Mouse (Mus musculus): ENCODE results near the gene Rae1.

Gene Rae1

GRCm38 (mm10) chr2:172999630-173000284 lies at the start of gene Rae1:
Rae1 (plus strand) TSS chr2:173000117.
- peak; percentile 87 for DNase-seq (ENCODE audit: extremely low read depth, low read depth)

GRCm38 (mm10) chr2:172950119-172950676 lies 49.7 kb upstream of the Rae1 start:
- DNase-seq (ENCODE audit: extremely low read depth, low read depth): no peak

- no peak for DNase-seq (ENCODE audit: extremely low read depth, low read depth)
Observed at GRCm38 (mm10) chr2:172950722-172951121, 49.2 kb upstream of the Rae1 start.

- DNase-seq (ENCODE audit: extremely low read depth, low read depth): no peak
Observed at GRCm38 (mm10) chr2:172951976-172952375, 47.9 kb upstream of the Rae1 start.

- no peak for DNase-seq (ENCODE audit: extremely low read depth, low read depth)
Observed at GRCm38 (mm10) chr2:172958579-172958978, 41.3 kb upstream of the Rae1 start.

- DNase-seq (ENCODE audit: extremely low read depth, low read depth): no peak
Observed at GRCm38 (mm10) chr2:172959006-172959768, 40.7 kb upstream of the Rae1 start.

- no peak for DNase-seq (ENCODE audit: extremely low read depth, low read depth)
Observed at GRCm38 (mm10) chr2:172960350-172960749, 39.6 kb upstream of the Rae1 start.

GRCm38 (mm10) chr2:172961211-172961610 lies 38.7 kb upstream of the Rae1 start:
- no peak for DNase-seq (ENCODE audit: extremely low read depth, low read depth)

- no peak for DNase-seq (ENCODE audit: extremely low read depth, low read depth)
Observed at GRCm38 (mm10) chr2:172965249-172965648, 34.7 kb upstream of the Rae1 start.

- DNase-seq (ENCODE audit: extremely low read depth, low read depth): no peak
Observed at GRCm38 (mm10) chr2:172966480-172966879, 33.4 kb upstream of the Rae1 start.

GRCm38 (mm10) chr2:172971865-172972264 lies 28.1 kb upstream of the Rae1 start:
- DNase-seq (ENCODE audit: extremely low read depth, low read depth): no peak

- no peak for DNase-seq (ENCODE audit: extremely low read depth, low read depth)
Observed at GRCm38 (mm10) chr2:172973806-172974565, 25.9 kb upstream of the Rae1 start.

- no peak for DNase-seq (ENCODE audit: extremely low read depth, low read depth)
Observed at GRCm38 (mm10) chr2:172974701-172975100, 25.2 kb upstream of the Rae1 start.

- no peak for DNase-seq (ENCODE audit: extremely low read depth, low read depth)
Observed at GRCm38 (mm10) chr2:172975159-172975558, 24.8 kb upstream of the Rae1 start.

GRCm38 (mm10) chr2:172976661-172977238 lies 23.2 kb upstream of the Rae1 start:
- no peak for DNase-seq (ENCODE audit: extremely low read depth, low read depth)

GRCm38 (mm10) chr2:172977409-172978130 lies 22.3 kb upstream of the Rae1 start, which contains the start of gene Spo11:
Spo11 (plus strand) TSS chr2:172977700.
- no peak for DNase-seq (ENCODE audit: extremely low read depth, low read depth)

GRCm38 (mm10) chr2:172978131-172978633 lies 21.7 kb upstream of the Rae1 start:
- no peak for DNase-seq (ENCODE audit: extremely low read depth, low read depth)

- no peak for DNase-seq (ENCODE audit: extremely low read depth, low read depth)
Observed at GRCm38 (mm10) chr2:172979666-172980345, 20.1 kb upstream of the Rae1 start.

- no peak for DNase-seq (ENCODE audit: extremely low read depth, low read depth)
Observed at GRCm38 (mm10) chr2:172982776-172983561, 16.9 kb upstream of the Rae1 start.
